Mouse (Mus musculus): ENCODE measurements around the gene Ifi205. TPM values are rescaled to one million over a fixed set of nuclear protein-coding genes. Genes with fewer than 3 reads are reported as not detected.
"Not testable (repeated sequence)": the region's sequence is repeated elsewhere in the genome, so short reads cannot be mapped to it uniquely, and the experiment has no call there.

Ifi205 gene
- polyA plus RNA-seq, 1 experiment, result not detected

- Histone ChIP-seq H3K4me3 (replicated peaks; ENCODE audit: insufficient read depth, low read depth, low read length) (no peak within 1 kb of the TSS), H3K4me1 (ENCODE audit: control insufficient read depth, insufficient read depth, low read length) (no peaks in the 10 kb centered on the region), H3K27me3 (ENCODE audit: control insufficient read depth, insufficient read depth, low read length) (no peaks in the 10 kb centered on the region), H3K27ac (ENCODE audit: insufficient read depth, low read length) (no peak within 1 kb of the TSS)
- DNase-seq, result no peak
- WGBS, result 65% methylated on average over 2 of the region's 2 CpGs
- no peak for TF ChIP-seq POLR2A (IDR thresholded peaks at IDR 0.05; ENCODE audit: borderline replicate concordance, insufficient read depth, low read length)
- TF ChIP-seq CTCF (IDR thresholded peaks at IDR 0.05; ENCODE audit: borderline replicate concordance, insufficient read depth, low read depth, low read length), result no peak
Measured at GRCm38 (mm10) chr1:174048893-174049292, 17.3 kb upstream of the Ifi205 start, which contains the start of gene Olfr432. TSS of gene Olfr432 (plus strand) at chr1:174049205.

DNA sequence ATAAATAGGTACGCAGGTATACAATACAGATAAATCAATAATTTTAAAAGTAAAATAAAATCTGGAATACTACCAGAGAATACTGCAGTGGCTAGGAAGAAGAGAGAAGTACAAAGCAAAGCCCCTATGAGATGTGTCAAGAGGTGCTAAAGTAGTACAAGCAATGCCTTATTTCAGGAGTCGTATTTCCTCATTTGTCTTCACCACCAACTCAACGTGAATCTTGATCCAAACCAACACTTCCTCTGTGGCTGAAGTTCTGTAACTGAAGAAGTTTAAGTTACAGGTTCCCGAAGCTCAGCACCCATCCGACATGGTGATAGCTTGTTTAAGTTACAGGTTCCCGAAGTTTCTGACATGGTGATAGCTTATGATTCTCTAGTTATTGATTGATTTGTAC, 16.6 kb upstream of the Ifi205 start:
- WGBS, result 91% methylated on average over 6 of the region's 6 CpGs

GRCm38 (mm10) chr1:174044431-174044830, 12.8 kb upstream of the Ifi205 start:
- no peak for DNase-seq
- Histone ChIP-seq H3K4me1 (ENCODE audit: control insufficient read depth, insufficient read depth, low read length) (no peaks in the 10 kb centered on the region), H3K27ac (ENCODE audit: insufficient read depth, low read length) (no peak overlapping the region), H3K27me3 (ENCODE audit: control insufficient read depth, insufficient read depth, low read length) (no peaks in the 10 kb centered on the region), H3K4me3 (replicated peaks; ENCODE audit: insufficient read depth, low read depth, low read length) (no peak overlapping the region)
- WGBS, result 76% methylated on average over 2 of the region's 2 CpGs
- no peak for TF ChIP-seq POLR2A (IDR thresholded peaks at IDR 0.05; ENCODE audit: borderline replicate concordance, insufficient read depth, low read length)
- no peak for TF ChIP-seq CTCF (IDR thresholded peaks at IDR 0.05; ENCODE audit: borderline replicate concordance, insufficient read depth, low read depth, low read length)

More for the DNA sequence above, 16.6 kb upstream of the Ifi205 start:
- H3K27ac ChIP-seq (ENCODE audit: insufficient read depth, low read length); H3K27me3 ChIP-seq (ENCODE audit: control insufficient read depth, insufficient read depth, low read length); H3K4me1 ChIP-seq (ENCODE audit: control insufficient read depth, insufficient read depth, low read length); H3K4me3 ChIP-seq (replicated peaks; ENCODE audit: insufficient read depth, low read depth, low read length); DNase-seq: not testable (repeated sequence)

DNA sequence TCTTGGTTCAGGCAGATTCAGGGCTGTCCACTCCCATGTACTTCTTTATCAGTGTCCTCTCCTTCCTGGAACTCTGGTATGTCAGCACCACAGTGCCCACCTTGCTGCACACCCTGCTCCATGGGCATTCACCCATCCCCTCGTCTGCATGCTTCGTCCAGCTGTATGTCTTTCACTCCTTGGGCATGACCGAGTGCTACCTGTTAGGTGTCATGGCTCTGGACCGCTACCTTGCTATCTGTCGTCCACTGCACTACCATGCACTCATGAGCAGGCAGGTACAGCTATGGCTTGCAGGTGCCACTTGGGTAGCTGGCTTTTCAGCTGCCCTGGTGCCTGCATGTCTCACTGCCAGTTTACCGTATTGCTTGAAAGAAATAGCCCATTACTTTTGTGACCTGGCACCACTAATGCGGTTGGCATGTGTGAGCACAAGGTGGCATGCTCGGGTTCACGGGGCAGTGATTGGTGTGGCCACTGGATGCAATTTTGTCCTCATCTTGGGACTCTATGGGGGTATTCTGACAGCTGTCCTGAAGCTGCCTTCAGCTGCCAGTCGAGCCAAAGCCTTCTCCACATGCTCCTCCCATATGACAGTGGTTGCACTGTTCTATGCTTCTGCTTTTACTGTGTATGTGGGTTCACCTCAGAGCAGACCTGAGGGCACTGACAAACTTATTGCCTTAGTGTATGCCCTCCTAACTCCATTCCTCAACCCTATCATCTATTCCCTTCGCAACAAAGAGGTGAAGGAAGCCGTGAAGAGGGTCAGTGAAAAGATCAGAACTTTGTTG, 10.7 kb upstream of the Ifi205 start:
- H3K4me1 ChIP-seq (ENCODE audit: control insufficient read depth, insufficient read depth, low read length); H3K27ac ChIP-seq (ENCODE audit: insufficient read depth, low read length); H3K4me3 ChIP-seq (replicated peaks; ENCODE audit: insufficient read depth, low read depth, low read length); DNase-seq; H3K27me3 ChIP-seq (ENCODE audit: control insufficient read depth, insufficient read depth, low read length): not testable (repeated sequence)
- WGBS, result 84% methylated on average over 12 of the region's 12 CpGs

GRCm38 (mm10) chr1:174040523-174041177, 9.0 kb upstream of the Ifi205 start, which contains the start of gene Olfr433:
TSS of gene Olfr433 (plus strand) at chr1:174040705.
- no peaks in the 10 kb centered on the region for H3K4me1 ChIP-seq (ENCODE audit: control insufficient read depth, insufficient read depth, low read length)
- DNase-seq, result no peak
- no peak within 1 kb of the TSS for H3K27ac ChIP-seq (ENCODE audit: insufficient read depth, low read length)
- WGBS, result 83% methylated on average over 7 of the region's 7 CpGs
- no peak for TF ChIP-seq POLR2A (IDR thresholded peaks at IDR 0.05; ENCODE audit: borderline replicate concordance, insufficient read depth, low read length)
- no peak for TF ChIP-seq CTCF (IDR thresholded peaks at IDR 0.05; ENCODE audit: borderline replicate concordance, insufficient read depth, low read depth, low read length)
- H3K27me3 ChIP-seq (ENCODE audit: control insufficient read depth, insufficient read depth, low read length), result no peaks in the 10 kb centered on the region
- H3K4me3 ChIP-seq (replicated peaks; ENCODE audit: insufficient read depth, low read depth, low read length), result no peak within 1 kb of the TSS

- no peaks in the 10 kb centered on the region for H3K27me3 ChIP-seq (ENCODE audit: control insufficient read depth, insufficient read depth, low read length)
- H3K4me3 ChIP-seq (replicated peaks; ENCODE audit: insufficient read depth, low read depth, low read length), result no peak overlapping the region
- no peak for DNase-seq
- H3K27ac ChIP-seq (ENCODE audit: insufficient read depth, low read length), result no peak overlapping the region
- H3K4me1 ChIP-seq (ENCODE audit: control insufficient read depth, insufficient read depth, low read length), result no peaks in the 10 kb centered on the region
- 80% methylated on average over 3 of the region's 3 CpGs for WGBS
- TF ChIP-seq CTCF (IDR thresholded peaks at IDR 0.05; ENCODE audit: borderline replicate concordance, insufficient read depth, low read depth, low read length) (no peak), POLR2A (IDR thresholded peaks at IDR 0.05; ENCODE audit: borderline replicate concordance, insufficient read depth, low read length) (no peak)
Measured at GRCm38 (mm10) chr1:174038480-174038879, 6.9 kb upstream of the Ifi205 start.

DNA sequence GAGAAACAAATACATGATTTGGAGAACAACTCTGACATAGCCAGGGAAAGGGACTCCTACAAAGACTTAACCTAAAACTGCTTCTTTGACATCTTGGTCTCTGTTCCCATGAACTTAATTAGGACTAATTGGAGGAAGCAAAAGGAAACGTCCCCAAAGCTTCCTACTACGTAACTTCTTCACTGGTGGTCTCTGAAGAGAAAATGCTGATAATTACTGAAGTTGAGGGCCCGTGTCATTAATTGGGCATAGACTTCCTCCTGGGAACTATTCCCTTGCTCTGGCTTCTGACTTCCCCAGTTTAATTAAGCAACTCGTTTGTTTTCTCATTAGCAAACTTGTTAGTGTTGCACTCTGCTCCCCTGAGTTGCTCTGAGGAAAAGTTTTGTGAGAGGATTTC, 4.2 kb upstream of the Ifi205 start:
- 64% methylated on average over 4 of the region's 4 CpGs for WGBS
- Histone ChIP-seq H3K27me3 (ENCODE audit: control insufficient read depth, insufficient read depth, low read length) (no peaks in the 10 kb centered on the region), H3K4me3 (replicated peaks; ENCODE audit: insufficient read depth, low read depth, low read length) (no peak overlapping the region), H3K27ac (ENCODE audit: insufficient read depth, low read length) (no peak overlapping the region), H3K4me1 (ENCODE audit: control insufficient read depth, insufficient read depth, low read length) (no peaks in the 10 kb centered on the region)
- DNase-seq, result no peak
- no peak for TF ChIP-seq CTCF (IDR thresholded peaks at IDR 0.05; ENCODE audit: borderline replicate concordance, insufficient read depth, low read depth, low read length)
- no peak for TF ChIP-seq POLR2A (IDR thresholded peaks at IDR 0.05; ENCODE audit: borderline replicate concordance, insufficient read depth, low read length)

- H3K27ac ChIP-seq (ENCODE audit: insufficient read depth, low read length); H3K27me3 ChIP-seq (ENCODE audit: control insufficient read depth, insufficient read depth, low read length); DNase-seq; H3K4me3 ChIP-seq (replicated peaks; ENCODE audit: insufficient read depth, low read depth, low read length); H3K4me1 ChIP-seq (ENCODE audit: control insufficient read depth, insufficient read depth, low read length): not testable (repeated sequence)
Measured at GRCm38 (mm10) chr1:174007050-174007449, 24.6 kb downstream of the Ifi205 start.

- 92% methylated on average over 2 of the region's 3 CpGs for WGBS
- not testable (repeated sequence) for H3K27me3 ChIP-seq (ENCODE audit: control insufficient read depth, insufficient read depth, low read length); H3K27ac ChIP-seq (ENCODE audit: insufficient read depth, low read length); DNase-seq; H3K4me1 ChIP-seq (ENCODE audit: control insufficient read depth, insufficient read depth, low read length); H3K4me3 ChIP-seq (replicated peaks; ENCODE audit: insufficient read depth, low read depth, low read length)
Measured at GRCm38 (mm10) chr1:174004352-174005109, 27.1 kb downstream of the Ifi205 start.
